Mouse (Mus musculus) forebrain, postnatal 0 days (tissue): ENCODE data around the gene Siglecg. TPM values are rescaled to one million over a fixed set of nuclear protein-coding genes. Genes with fewer than 3 reads are reported as not detected.
"Not testable (repeated sequence)": the region's sequence is repeated elsewhere in the genome, so short reads cannot be mapped to it uniquely, and the experiment has no call there.

Experiments used
- ATAC-seq: fragments of 200-750 bp; cut with Nextera tagmentation; 2 replicates; pipeline ENCODE4 v1.8.0; 2017; ENCODE audit warnings: mild to moderate bottlenecking, moderate library complexity
- DNase-seq: peaks from one replicate; pipeline ENCODE4 v3.0.0-alpha.2; 2015
- H3K27ac ChIP-seq: fragments of 300-500 bp; sonication (generic); 2 replicates; pipeline ENCODE4 v1.5.1; 2014; ENCODE audit warnings: low read depth, mild to moderate bottlenecking, antibody characterized with exemption, low read length, moderate library complexity, mixed read lengths
- H3K27me3 ChIP-seq: fragments of 300-500 bp; sonication (generic); 2 replicates; pipeline ENCODE4 v1.6.1; 2014; ENCODE audit warnings: mild to moderate bottlenecking, low read length, mixed read lengths; ENCODE audit not compliant: insufficient read depth
- H3K36me3 ChIP-seq: fragments of 300-500 bp; sonication (generic); 2 replicates; pipeline ENCODE4 v1.6.1; 2014; ENCODE audit warnings: mild to moderate bottlenecking, moderate library complexity; ENCODE audit not compliant: insufficient read depth
- H3K4me1 ChIP-seq: fragments of 300-500 bp; sonication (generic); 2 replicates; pipeline ENCODE4 v1.6.1; 2014; ENCODE audit warnings: antibody characterized with exemption; ENCODE audit not compliant: insufficient read depth
- H3K4me2 ChIP-seq: fragments of 300-500 bp; sonication (generic); 2 replicates; pipeline ENCODE4 v1.6.1; 2014; ENCODE audit warnings: low read depth, mild to moderate bottlenecking, moderate library complexity
- H3K4me3 ChIP-seq: fragments of 300-500 bp; sonication (generic); 2 replicates; pipeline ENCODE4 v1.5.1; 2014; ENCODE audit warnings: low read depth, low read length, mixed read lengths
- H3K9ac ChIP-seq: fragments of 300-500 bp; sonication (generic); 2 replicates; pipeline ENCODE4 v1.6.1; 2014; ENCODE audit warnings: mild to moderate bottlenecking
- H3K9me3 ChIP-seq: fragments of 300-500 bp; sonication (generic); 2 replicates; pipeline ENCODE4 v1.6.1; 2016; ENCODE audit warnings: low read length
- CTCF ChIP-seq: sonication (generic); IDR thresholded peaks from 2 replicates; pipeline ENCODE4 v1.5.1; 2016; ENCODE audit warnings: antibody characterized with exemption, control low read depth, low read depth
- WGBS: fragments of 180-500 bp; shearing (Covaris S2); extraction: QIAGEN DNeasy Blood & Tissue Kit; methylation state at CpG from one replicate; pipeline ENCODE4 v1.1.7; 2014; 5-methylcytosine and 5-hydroxymethylcytosine counted together
- polyA plus RNA-seq: library from polyadenylated mRNA; unstranded; fragments of >200 nt; fragmentation: Nextera tagmentation; extraction: Ambion mirVana; gene quantifications from 2 replicates; pipeline ENCODE4 v1.2.1, GENCODE M21; 2015
- total RNA-seq: library from RNA; depleted of rRNA; stranded (reverse); fragments of >200 nt; gene quantifications from 2 replicates; pipeline ENCODE4 v1.2.3, GENCODE M21; 2014

Siglecg gene
- total and polyA plus RNA-seq, 2 experiments from 2014 or later = not detected

GRCm38 (mm10) chr7:43402718-43403117 lies 5.3 kb upstream of the Siglecg start:
- no peak overlapping the region for H3K27ac ChIP-seq
- WGBS = 54% methylated on average over 2 of the region's 2 CpGs
- H3K9me3 ChIP-seq = no peaks in the 10 kb centered on the region
- no peaks in the 10 kb centered on the region for H3K4me1 ChIP-seq
- H3K9ac ChIP-seq = no peak overlapping the region
- no peak for TF ChIP-seq CTCF
- ATAC-seq (no peak), DNase-seq (no peak)
- no peak overlapping the region for H3K4me3 ChIP-seq
- no peaks in the 10 kb centered on the region for H3K36me3 ChIP-seq
- no peak overlapping the region for H3K4me2 ChIP-seq
- no peaks in the 10 kb centered on the region for H3K27me3 ChIP-seq

- no peak overlapping the region for H3K4me3 ChIP-seq
- ATAC-seq (no peak), DNase-seq (no peak)
- H3K36me3 ChIP-seq = no peaks in the 10 kb centered on the region
- H3K4me2 ChIP-seq = no peak overlapping the region
- WGBS = 82% methylated on average over 3 of the region's 3 CpGs
- no peak overlapping the region for H3K27ac ChIP-seq
- H3K9ac ChIP-seq = no peak overlapping the region
- TF ChIP-seq CTCF = no peak
- H3K9me3 ChIP-seq = no peaks in the 10 kb centered on the region
- H3K27me3 ChIP-seq = no peaks in the 10 kb centered on the region
- no peaks in the 10 kb centered on the region for H3K4me1 ChIP-seq
Observed at GRCm38 (mm10) chr7:43407573-43407972, 431 bp upstream of the Siglecg start.

GRCm38 (mm10) chr7:43409084-43409483 lies 1.1 kb downstream of the Siglecg start:
- 93% methylated on average over 3 of the region's 3 CpGs for whole genome bisulfite sequencing
- Histone ChIP-seq H3K27me3 (no peaks in the 10 kb centered on the region), H3K27ac (no peak overlapping the region), H3K4me2 (no peak overlapping the region), H3K4me1 (no peaks in the 10 kb centered on the region), H3K36me3 (no peaks in the 10 kb centered on the region), H3K4me3 (no peak overlapping the region), H3K9me3 (no peaks in the 10 kb centered on the region), H3K9ac (no peak overlapping the region)
- ATAC-seq (no peak), DNase-seq (no peak)
- TF ChIP-seq CTCF = no peak

- not testable (repeated sequence) for H3K4me1 ChIP-seq
Observed at GRCm38 (mm10) chr7:43411724-43412123, 3.7 kb downstream of the Siglecg start.

GRCm38 (mm10) chr7:43417298-43417697 lies 9.3 kb downstream of the Siglecg start:
- ATAC-seq = no peak
- H3K4me3 ChIP-seq = no peak overlapping the region
- H3K36me3 ChIP-seq = no peaks in the 10 kb centered on the region
- TF ChIP-seq CTCF = 0 out of 2 replicates have a peak, but pooled peaks have one; percentile 9
- no peak overlapping the region for H3K4me2 ChIP-seq
- DNase-seq = no peak
- no peak overlapping the region for H3K27ac ChIP-seq
- H3K4me1 ChIP-seq = no peaks in the 10 kb centered on the region
- no peak overlapping the region for H3K9ac ChIP-seq
- H3K9me3 ChIP-seq = no peaks in the 10 kb centered on the region
- whole genome bisulfite sequencing = 86% methylated on average over 10 of the region's 10 CpGs
- no peaks in the 10 kb centered on the region for H3K27me3 ChIP-seq

More at GRCm38 (mm10) chr7:43411724-43412123, 3.7 kb downstream of the Siglecg start:
- not testable (repeated sequence) for ATAC-seq, H3K36me3 ChIP-seq, H3K27ac ChIP-seq, H3K9me3 ChIP-seq, H3K4me2 ChIP-seq, H3K27me3 ChIP-seq, H3K4me3 ChIP-seq, DNase-seq, H3K9ac ChIP-seq
- 32% methylated on average over 4 of the region's 4 CpGs for WGBS

- Histone ChIP-seq H3K4me3 (no peak overlapping the region), H3K36me3 (no peaks in the 10 kb centered on the region), H3K9me3 (no peaks in the 10 kb centered on the region), H3K27me3 (no peaks in the 10 kb centered on the region), H3K27ac (no peak overlapping the region), H3K4me2 (0 out of 2 replicates have a peak overlapping the region, but pooled peaks have one; percentile 15), H3K9ac (no peak overlapping the region), H3K4me1 (no peaks in the 10 kb centered on the region)
- WGBS = 13% methylated on average over 11 of the region's 11 CpGs
- ATAC-seq (peak; percentile 97), DNase-seq (peak; percentile 76)
- TF ChIP-seq CTCF = peak; percentile 85
Observed at GRCm38 (mm10) chr7:43422995-43423617, 15.1 kb downstream of the Siglecg start.

- H3K36me3 ChIP-seq = no peaks in the 10 kb centered on the region
- DNase-seq (no peak), ATAC-seq (no peak)
- WGBS = 63% methylated on average over 3 of the region's 3 CpGs
- no peaks in the 10 kb centered on the region for H3K4me1 ChIP-seq
- no peak overlapping the region for H3K4me3 ChIP-seq
- no peak for TF ChIP-seq CTCF
- no peaks in the 10 kb centered on the region for H3K9me3 ChIP-seq
- H3K9ac ChIP-seq = no peak overlapping the region
- no peaks in the 10 kb centered on the region for H3K27me3 ChIP-seq
- no peak overlapping the region for H3K27ac ChIP-seq
- no peak overlapping the region for H3K4me2 ChIP-seq
Observed at GRCm38 (mm10) chr7:43423991-43424625, 16.1 kb downstream of the Siglecg start.
